Mouse (Mus musculus) CH12.LX (cell line): ENCODE measurements around the gene Nktr. TPM values are rescaled to one million over a fixed set of nuclear protein-coding genes. Genes with fewer than 3 reads are reported as not detected.

ENCODE experiments used
- DNase-seq: peaks from one replicate; pipeline ENCODE4 v3.0.0-alpha.2; 2013; ENCODE audit errors: extremely low read depth
- H3K27ac ChIP-seq: 2 replicates; pipeline ENCODE4 v1.5.1; 2012; ENCODE audit warnings: low read depth, mild to moderate bottlenecking, control low read depth, moderate library complexity; ENCODE audit not compliant: insufficient read depth
- H3K27me3 ChIP-seq: replicated peaks from 2 replicates; pipeline ENCODE3; 2012; ENCODE audit warnings: inconsistent platforms
- H3K36me3 ChIP-seq, 2 experiments: replicated peaks in 1 of 2; 2 replicates each; pipeline versions ENCODE3 to v1.6.1; 2012; ENCODE audit warnings: inconsistent platforms in 1 of 2, low read length in 1 of 2, mild to moderate bottlenecking in 1 of 2, mixed read lengths in 1 of 2, moderate library complexity in 1 of 2; ENCODE audit not compliant: control insufficient read depth in 1 of 2, insufficient read depth in 1 of 2
- H3K4me1 ChIP-seq, 2 experiments: 2 replicates each; pipeline ENCODE4 v1.6.1; 2012; ENCODE audit warnings: inconsistent platforms in 1 of 2, moderate library complexity in 1 of 2; ENCODE audit not compliant: insufficient read depth in 2 of 2, control insufficient read depth in 1 of 2
- H3K4me2 ChIP-seq: 2 replicates; pipeline ENCODE4 v1.6.1; 2012; ENCODE audit warnings: low read depth, mild to moderate bottlenecking, control low read depth; ENCODE audit not compliant: poor library complexity, insufficient read depth, severe bottlenecking
- H3K4me3 ChIP-seq, 3 experiments: fragments of 150-350 bp in 1 of 3; sonication (generic) in 1 of 3; replicated peaks in 1 of 3; 2 replicates each; pipeline versions ENCODE3 to v1.5.1; 2011 to 2012; ENCODE audit warnings: low read depth in 2 of 3, low read length in 2 of 3, mild to moderate bottlenecking in 2 of 3, moderate library complexity in 2 of 3, control low read depth in 1 of 3, improper control_type of control experiment in 1 of 3, inconsistent platforms in 1 of 3, mixed read lengths in 1 of 3; ENCODE audit not compliant: poor library complexity in 1 of 3
- H3K79me2 ChIP-seq: replicated peaks from 2 replicates; pipeline ENCODE4 v1.6.1; 2012; ENCODE audit warnings: mild to moderate bottlenecking, moderate library complexity; ENCODE audit not compliant: control insufficient read depth, poor library complexity, insufficient read depth, severe bottlenecking; ENCODE audit errors: extremely low read depth
- H3K9ac ChIP-seq: 2 replicates; pipeline ENCODE4 v1.6.1; 2012; ENCODE audit warnings: low read depth, mild to moderate bottlenecking, control low read depth, moderate library complexity; ENCODE audit not compliant: insufficient read depth
- H3K9me3 ChIP-seq: replicated peaks from 2 replicates; pipeline ENCODE3; 2012; ENCODE audit warnings: low read length, inconsistent platforms, mixed read lengths
- CHD2 ChIP-seq: IDR thresholded peaks from 2 replicates; pipeline ENCODE4 v1.6.1; 2011; ENCODE audit warnings: low read length, improper control_type of control experiment
- CTCF ChIP-seq, 2 experiments: IDR thresholded peaks in 1 of 2; conservative IDR thresholded peaks in 1 of 2; 2 replicates each; pipeline ENCODE4 v1.5.1; 2011 to 2012; ENCODE audit warnings: low read depth in 2 of 2, low read length in 2 of 2, improper control_type of control experiment in 1 of 2, inconsistent platforms in 1 of 2, mild to moderate bottlenecking in 1 of 2, moderate library complexity in 1 of 2
- ELF1 ChIP-seq: IDR thresholded peaks from 2 replicates; pipeline ENCODE4 v1.6.1; 2014; ENCODE audit warnings: low read depth, mild to moderate bottlenecking, inconsistent platforms, low read length, improper control_type of control experiment
- EP300 ChIP-seq: IDR thresholded peaks from 2 replicates; pipeline ENCODE4 v1.6.1; 2011; ENCODE audit warnings: low read length, improper control_type of control experiment
- ETS1 ChIP-seq: conservative IDR thresholded peaks from 2 replicates; pipeline ENCODE4 v1.6.1; 2012; ENCODE audit warnings: low read depth, mild to moderate bottlenecking, inconsistent platforms, low read length, improper control_type of control experiment, moderate library complexity
- GABPA ChIP-seq: IDR thresholded peaks from 2 replicates; pipeline ENCODE4 v1.6.1; 2012; ENCODE audit warnings: low read depth, low read length, improper control_type of control experiment, inconsistent platforms; ENCODE audit not compliant: insufficient replicate concordance
- JUND ChIP-seq: conservative IDR thresholded peaks from 2 replicates; pipeline ENCODE4 v1.6.1; 2011; ENCODE audit warnings: low read depth, low read length, improper control_type of control experiment
- KAT2A ChIP-seq: IDR thresholded peaks from 2 replicates; pipeline ENCODE4 v1.6.1; 2012; ENCODE audit warnings: low read length, improper control_type of control experiment, inconsistent platforms; ENCODE audit not compliant: insufficient replicate concordance
- MAFK ChIP-seq: IDR thresholded peaks from 2 replicates; pipeline ENCODE4 v1.6.1; 2011; ENCODE audit warnings: low read length, improper control_type of control experiment; ENCODE audit not compliant: insufficient replicate concordance
- MAX ChIP-seq: IDR thresholded peaks from 2 replicates; pipeline ENCODE4 v1.6.1; 2011; ENCODE audit warnings: low read length, improper control_type of control experiment
- MAZ ChIP-seq: IDR thresholded peaks from 2 replicates; pipeline ENCODE4 v1.6.1; 2012; ENCODE audit warnings: low read depth, mild to moderate bottlenecking, inconsistent platforms, low read length, improper control_type of control experiment, moderate library complexity
- MEF2A ChIP-seq: IDR thresholded peaks from 2 replicates; pipeline ENCODE4 v1.6.1; 2014; ENCODE audit warnings: low read depth, mild to moderate bottlenecking, inconsistent platforms, low read length, improper control_type of control experiment, borderline replicate concordance
- MXI1 ChIP-seq: IDR thresholded peaks from 2 replicates; pipeline ENCODE4 v1.6.1; 2011; ENCODE audit warnings: mild to moderate bottlenecking, low read depth, low read length, improper control_type of control experiment
- NELFE ChIP-seq: IDR thresholded peaks from 2 replicates; pipeline ENCODE4 v1.6.1; 2011; ENCODE audit warnings: low read depth, low read length, improper control_type of control experiment
- NRF1 ChIP-seq: IDR thresholded peaks from 2 replicates; pipeline ENCODE4 v1.6.1; 2014; ENCODE audit warnings: low read depth, mild to moderate bottlenecking, inconsistent platforms, low read length, improper control_type of control experiment, moderate library complexity
- PAX5 ChIP-seq: IDR thresholded peaks from 2 replicates; pipeline ENCODE4 v1.6.1; 2012; ENCODE audit warnings: low read length, inconsistent platforms, mixed read lengths
- POLR2AphosphoS2 ChIP-seq: IDR thresholded peaks from 2 replicates; pipeline ENCODE4 v1.6.1; 2011; ENCODE audit warnings: low read depth, low read length, improper control_type of control experiment
- TBP ChIP-seq: conservative IDR thresholded peaks from 2 replicates; pipeline ENCODE4 v1.6.1; 2011; ENCODE audit warnings: low read depth, low read length, improper control_type of control experiment
- UBTF ChIP-seq: IDR thresholded peaks from 2 replicates; pipeline ENCODE4 v1.6.1; 2012; ENCODE audit warnings: low read depth, mild to moderate bottlenecking, inconsistent platforms, low read length, improper control_type of control experiment, moderate library complexity
- USF2 ChIP-seq: conservative IDR thresholded peaks from 2 replicates; pipeline ENCODE4 v1.6.1; 2011; ENCODE audit warnings: low read depth, low read length, improper control_type of control experiment
- ZC3H11A ChIP-seq: IDR thresholded peaks from 2 replicates; pipeline ENCODE4 v1.6.1; 2012; ENCODE audit warnings: low read depth, mild to moderate bottlenecking, inconsistent platforms, low read length, improper control_type of control experiment
- ZKSCAN1 ChIP-seq: IDR thresholded peaks from 2 replicates; pipeline ENCODE4 v1.6.1; 2012; ENCODE audit warnings: low read depth, inconsistent platforms, low read length, improper control_type of control experiment, borderline replicate concordance
- ZMIZ1 ChIP-seq: IDR thresholded peaks from 2 replicates; pipeline ENCODE4 v1.6.1; 2012; ENCODE audit warnings: low read depth, mild to moderate bottlenecking, inconsistent platforms, low read length, improper control_type of control experiment
- ZNF384 ChIP-seq: IDR thresholded peaks from 2 replicates; pipeline ENCODE4 v1.6.1; 2012; ENCODE audit warnings: low read depth, low read length, improper control_type of control experiment, inconsistent platforms
- dilution Hi-C: fragments of 300-500 bp; cut with MboI; formaldehyde crosslinking; loops from 2 replicates; pipeline ENCODE4 v1.14.3; 2020; ENCODE audit warnings: low sequenced_read_pairs; ENCODE audit not compliant: extremely low pct_unique_long_range_greater_than_20kb, extremely low pct_ligation_motif_present
- in situ Hi-C: fragments of 300-500 bp; cut with MboI; formaldehyde crosslinking; loops from 3 replicates; pipeline ENCODE4 v1.14.3; 2019; ENCODE audit warnings: low sequenced_read_pairs, low pct_ligation_motif_present, low pct_unique_long_range_greater_than_20kb, mixed read lengths
- polyA plus RNA-seq: library from polyadenylated mRNA; unstranded; fragments of >175 nt; gene quantifications from 2 replicates; pipeline ENCODE4 v1.2.1, GENCODE M21; 2012; ENCODE audit warnings: low read depth; ENCODE audit not compliant: insufficient read length
- total RNA-seq, 2 experiments: library from RNA; depleted of rRNA; stranded (reverse); fragments of 300-350 nt in 1 of 2; fragments of >200 nt in 1 of 2; gene quantifications; 2 replicates each; pipeline ENCODE4 v1.2.3; 2012 to 2014

The Nktr gene
- total and polyA plus RNA-seq, 3 experiments, result 31.0 to 65.0 (median 32.2) TPM

DNA sequence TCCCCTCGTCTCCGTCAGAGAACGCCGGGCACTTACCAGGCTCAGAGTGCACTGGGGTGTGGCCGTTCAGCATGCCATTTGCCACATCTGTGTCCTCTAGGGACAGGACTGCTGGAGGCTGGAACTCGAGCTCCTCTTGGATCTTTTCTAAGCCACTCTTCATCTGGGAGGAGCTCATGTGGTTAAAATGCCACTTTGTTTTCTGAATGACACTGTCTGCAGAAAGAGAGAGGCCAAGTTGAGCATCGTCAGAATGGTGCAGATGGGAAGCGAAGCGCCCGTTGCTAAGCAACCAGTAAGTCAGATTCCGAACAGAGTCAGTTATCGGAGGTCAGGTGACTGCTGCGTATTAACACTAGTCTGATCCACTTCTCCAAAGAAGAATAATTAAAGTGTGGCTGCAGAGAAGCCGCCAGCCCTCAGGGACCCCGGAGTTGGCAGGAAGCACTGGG lies 28.7 kb upstream of the Nktr start:
- in situ Hi-C loops, result no loop called here
- peaks cover 0 to 2% of the 10 kb centered on the region in 2 experiments; a peak in 1 of 4 replicates for H3K4me1 ChIP-seq
- dilution Hi-C loops, result no loop called here
- no peaks in the 10 kb centered on the region for H3K79me2 ChIP-seq
- H3K27me3 ChIP-seq, result no peaks in the 10 kb centered on the region
- no peak overlapping the region for H3K9ac ChIP-seq
- no peak overlapping the region for H3K4me3 ChIP-seq
- H3K27ac ChIP-seq, result no peak overlapping the region
- H3K4me2 ChIP-seq, result no peak overlapping the region
- peaks cover 3 to 55% of the 10 kb centered on the region in 2 experiments for H3K36me3 ChIP-seq
- no peak for DNase-seq
- no peaks in the 10 kb centered on the region for H3K9me3 ChIP-seq
- no peak for TF ChIP-seq NRF1
- no peak for TF ChIP-seq MEF2A
- no peak for TF ChIP-seq ZKSCAN1
- no peak for TF ChIP-seq TBP
- TF ChIP-seq ZNF384, result no peak
- no peak for TF ChIP-seq GABPA
- TF ChIP-seq NELFE, result no peak
- TF ChIP-seq MAFK, result no peak
- no peak for TF ChIP-seq ZMIZ1
- TF ChIP-seq ETS1, result no peak
- no peak for TF ChIP-seq MAX
- TF ChIP-seq EP300, result no peak
- TF ChIP-seq PAX5, result no peak
- TF ChIP-seq MAZ, result no peak

DNA sequence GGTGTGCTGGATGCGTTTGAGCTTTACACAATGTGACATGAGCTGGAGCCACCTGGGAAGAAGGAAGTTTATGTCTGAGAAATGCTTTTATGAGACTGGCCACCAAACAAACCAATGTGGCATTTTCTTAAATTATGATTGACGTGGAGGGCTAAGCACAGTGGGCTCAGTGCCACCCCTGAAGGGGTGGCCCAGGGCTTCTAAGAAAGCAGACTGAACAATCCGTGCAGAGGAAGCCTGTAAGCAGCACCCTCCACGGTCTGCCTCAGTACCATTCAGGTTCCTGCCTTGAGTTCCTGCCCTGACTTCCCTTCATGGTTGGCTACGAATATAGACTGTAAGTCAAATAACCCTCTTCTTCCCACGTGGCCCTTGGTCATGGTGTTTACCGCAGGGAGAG lies 28.2 kb upstream of the Nktr start:
- peaks cover 3 to 53% of the 10 kb centered on the region in 2 experiments for H3K36me3 ChIP-seq
- in situ Hi-C loops (no loop called here), dilution Hi-C loops (no loop called here)
- peaks cover 0 to 2% of the 10 kb centered on the region in 2 experiments; a peak in 1 of 4 replicates for H3K4me1 ChIP-seq
- H3K4me3 ChIP-seq, result no peak overlapping the region
- no peak overlapping the region for H3K9ac ChIP-seq
- no peak for TF ChIP-seq CHD2
- no peak for TF ChIP-seq JUND
- no peak for TF ChIP-seq EP300
- no peak for TF ChIP-seq CTCF (conservative IDR thresholded peaks at IDR 0.05 in 1 of 2, IDR thresholded peaks at IDR 0.05 in 1 of 2; ENCODE audit: low read depth in 2 of 2, low read length in 2 of 2)
- no peak for TF ChIP-seq ZC3H11A
- TF ChIP-seq ELF1, result no peak
- no peak for TF ChIP-seq MEF2A
- TF ChIP-seq USF2, result no peak
- TF ChIP-seq UBTF, result no peak
- no peak for TF ChIP-seq NRF1
- no peak for TF ChIP-seq ZNF384
- TF ChIP-seq KAT2A, result no peak
- no peak for TF ChIP-seq ZMIZ1
- no peak for TF ChIP-seq MXI1
- no peak for TF ChIP-seq POLR2AphosphoS2
- TF ChIP-seq PAX5, result no peak
- H3K4me2 ChIP-seq, result no peak overlapping the region
- no peaks in the 10 kb centered on the region for H3K27me3 ChIP-seq
- no peak for DNase-seq
- H3K27ac ChIP-seq, result no peak overlapping the region
- H3K79me2 ChIP-seq, result no peaks in the 10 kb centered on the region
- H3K9me3 ChIP-seq, result no peaks in the 10 kb centered on the region
